Mouse (Mus musculus) spleen, adult 2 months (tissue): ENCODE results near the gene Rep15.

ENCODE experiments used
- CTCF ChIP-seq: fragments of 200-500 bp; IDR thresholded peaks from 2 replicates; pipeline ENCODE4 v1.5.1; 2011; ENCODE audit warnings: mild to moderate bottlenecking, inconsistent platforms; ENCODE audit not compliant: insufficient read depth, insufficient read length, insufficient replicate concordance; ENCODE audit errors: extremely low read depth
- POLR2A ChIP-seq: fragments of 200-500 bp; IDR thresholded peaks from 2 replicates; pipeline ENCODE4 v1.6.1; 2011; ENCODE audit warnings: low read depth, low read length, inconsistent platforms

GRCm38 (mm10) chr6:147049239-147049805 is 16.9 kb downstream of the Rep15 start:
- TF ChIP-seq CTCF (no peak), POLR2A (no peak)
